Mouse (Mus musculus) ES-E14 (cell line): ENCODE results near the gene Pip5k1a. TPM values are rescaled to one million over a fixed set of nuclear protein-coding genes. Genes with fewer than 3 reads are reported as not detected.

Experiments
- DNase-seq: peaks from one replicate; pipeline ENCODE4 v3.0.0-alpha.2; 2013; ENCODE audit warnings: low read depth, low spot score
- H3K27ac ChIP-seq: 2 replicates; pipeline ENCODE4 v1.5.1; 2012; ENCODE audit warnings: low read depth, mild to moderate bottlenecking, low read length, moderate library complexity, mixed read lengths; ENCODE audit not compliant: poor library complexity, insufficient read depth, severe bottlenecking
- H3K36me3 ChIP-seq: 2 replicates; pipeline ENCODE4 v1.6.1; 2012; ENCODE audit warnings: mild to moderate bottlenecking, low read length, moderate library complexity, mixed read lengths; ENCODE audit not compliant: control insufficient read depth, poor library complexity, insufficient read depth, severe bottlenecking
- H3K4me1 ChIP-seq, 2 experiments: fragments of 150-350 bp in 1 of 2; sonication (generic) in 1 of 2; 2 replicates each; pipeline ENCODE4 v1.6.1; 2012; ENCODE audit warnings: low read length in 2 of 2, mild to moderate bottlenecking in 1 of 2, mixed read lengths in 1 of 2; ENCODE audit not compliant: control insufficient read depth in 2 of 2, insufficient read depth in 2 of 2, poor library complexity in 1 of 2
- H3K4me3 ChIP-seq, 2 experiments: fragments of 150-350 bp in 1 of 2; sonication (generic) in 1 of 2; 2 replicates each; pipeline ENCODE4 v1.5.1; 2012; ENCODE audit warnings: low read length in 2 of 2, low read depth in 1 of 2, mild to moderate bottlenecking in 1 of 2, mixed read lengths in 1 of 2; ENCODE audit not compliant: insufficient read depth in 1 of 2, poor library complexity in 1 of 2, severe bottlenecking in 1 of 2
- H3K9ac ChIP-seq: 2 replicates; pipeline ENCODE4 v1.6.1; 2012; ENCODE audit warnings: low read depth, mild to moderate bottlenecking, low read length, mixed read lengths; ENCODE audit not compliant: poor library complexity, insufficient read depth, severe bottlenecking
- H3K9me3 ChIP-seq: fragments of 150-350 bp; sonication (generic); 2 replicates; pipeline ENCODE4 v1.6.1; 2012; ENCODE audit warnings: low read depth, mild to moderate bottlenecking, low read length; ENCODE audit not compliant: control insufficient read depth, insufficient read depth
- CHD2 ChIP-seq: IDR thresholded peaks from 2 replicates; pipeline ENCODE4 v1.6.1; 2014; ENCODE audit warnings: mild to moderate bottlenecking, low read depth, low read length, inconsistent platforms
- HCFC1 ChIP-seq: IDR thresholded peaks from 2 replicates; pipeline ENCODE4 v1.6.1; 2012; ENCODE audit warnings: low read length, inconsistent platforms, borderline replicate concordance; ENCODE audit not compliant: insufficient read depth
- MAFK ChIP-seq: IDR thresholded peaks from 2 replicates; pipeline ENCODE4 v1.6.1; 2014; ENCODE audit warnings: mild to moderate bottlenecking, low read depth, low read length, inconsistent platforms; ENCODE audit not compliant: insufficient read depth
- ZC3H11A ChIP-seq: IDR thresholded peaks from 2 replicates; pipeline ENCODE4 v1.6.1; 2012; ENCODE audit warnings: low read depth, mild to moderate bottlenecking, inconsistent platforms, low read length, borderline replicate concordance
- ZNF384 ChIP-seq: IDR thresholded peaks from 2 replicates; pipeline ENCODE4 v1.6.1; 2012; ENCODE audit warnings: low read depth, low read length, inconsistent platforms
- in situ Hi-C, 2 experiments: fragments of 600-800 bp; cut with MboI; formaldehyde crosslinking; loops; one replicate each; pipeline ENCODE4 v1.15.1; 2025; ENCODE audit warnings: low sequenced_read_pairs in 2 of 2, inconsistent platforms in 1 of 2; ENCODE audit not compliant: unreplicated experiment in 2 of 2
- total RNA-seq: library from RNA; depleted of rRNA; stranded (reverse); fragments of 300-350 nt; gene quantifications from 2 replicates; pipeline ENCODE4 v1.2.3, GENCODE M21; 2012

Pip5k1a gene
- total RNA-seq, 1 experiment: 30.7 TPM

- TF ChIP-seq ZNF384 (no peak), ZC3H11A (no peak)
- H3K4me1 ChIP-seq: peaks cover 0 to 1% of the 10 kb centered on the region in 2 experiments; a peak in 1 of 4 replicates
- no peak for DNase-seq
- peak overlapping the region; percentile 67; the same call in 1 of the 2 replicates for H3K9ac ChIP-seq
- H3K4me3 ChIP-seq: peak overlapping the region; percentile 85 to 89
- H3K9me3 ChIP-seq: no peaks in the 10 kb centered on the region
- peaks cover 5% of the 10 kb centered on the region; the same call in 1 of the 2 replicates for H3K36me3 ChIP-seq
- H3K27ac ChIP-seq: no peak overlapping the region
- in situ Hi-C loops: no loop called here
Observed at GRCm38 (mm10) chr3:95105121-95105520, 1.6 kb downstream of the Pip5k1a start.

DNA sequence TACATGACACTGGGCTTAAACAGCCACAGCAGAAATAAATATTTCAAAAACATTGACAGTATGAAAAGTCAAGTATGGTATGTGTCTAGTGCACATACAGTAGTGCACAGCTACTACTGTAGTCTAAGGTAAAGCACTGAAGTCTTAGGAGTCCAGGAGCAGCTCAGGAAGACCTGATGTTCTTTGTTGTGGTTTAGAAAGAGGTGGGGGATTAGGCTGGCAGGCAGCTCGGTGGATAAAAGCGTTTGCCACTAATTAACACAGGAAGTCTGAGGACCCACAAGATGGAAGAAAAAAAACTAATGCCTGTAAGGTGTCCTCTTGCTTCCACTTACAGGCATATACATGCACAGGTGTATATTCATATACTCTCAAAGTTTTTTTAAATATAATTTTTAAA is 5.9 kb downstream of the Pip5k1a start:
- H3K27ac ChIP-seq: no peak overlapping the region
- in situ Hi-C loops: no loop called here
- peaks cover 5% of the 10 kb centered on the region for H3K36me3 ChIP-seq
- DNase-seq: no peak
- H3K4me3 ChIP-seq: no peak overlapping the region
- peaks cover 0 to 1% of the 10 kb centered on the region in 2 experiments; a peak in 1 of 4 replicates for H3K4me1 ChIP-seq
- TF ChIP-seq CHD2 (no peak), MAFK (no peak), ZC3H11A (no peak), HCFC1 (no peak), ZNF384 (no peak)
- H3K9me3 ChIP-seq: no peaks in the 10 kb centered on the region
- H3K9ac ChIP-seq: no peak overlapping the region

GRCm38 (mm10) chr3:95088071-95088470 is 18.7 kb downstream of the Pip5k1a start:
- no peak overlapping the region for H3K9ac ChIP-seq
- H3K36me3 ChIP-seq: no peaks in the 10 kb centered on the region; the same call in 1 of the 2 replicates
- TF ChIP-seq MAFK (no peak), ZC3H11A (no peak), HCFC1 (no peak), CHD2 (no peak), ZNF384 (no peak)
- no peak for DNase-seq
- no peaks in the 10 kb centered on the region for H3K9me3 ChIP-seq
- in situ Hi-C loops: no loop called here
- no peak overlapping the region for H3K4me3 ChIP-seq
- H3K4me1 ChIP-seq: no peaks in the 10 kb centered on the region; a peak in 1 of 4 replicates
- H3K27ac ChIP-seq: no peak overlapping the region

GRCm38 (mm10) chr3:95071606-95072005 is 35.1 kb downstream of the Pip5k1a start:
- Histone ChIP-seq H3K27ac (no peak overlapping the region; the same call in 1 of the 2 replicates), H3K36me3 (peaks cover 43% of the 10 kb centered on the region), H3K4me3 (no peak overlapping the region), H3K9ac (no peak overlapping the region), H3K9me3 (no peaks in the 10 kb centered on the region), H3K4me1 (peaks cover 0 to 3% of the 10 kb centered on the region in 2 experiments; a peak in 1 of 4 replicates)
- DNase-seq: peak; percentile 24
- TF ChIP-seq HCFC1 (no peak), ZC3H11A (no peak), CHD2 (no peak), MAFK (no peak), ZNF384 (no peak)
- in situ Hi-C loops: no loop called here

- H3K4me3 ChIP-seq: no peak overlapping the region
- H3K4me1 ChIP-seq: no peaks in the 10 kb centered on the region
- H3K9ac ChIP-seq: no peak overlapping the region
- H3K36me3 ChIP-seq: peaks cover 59% of the 10 kb centered on the region
- no peaks in the 10 kb centered on the region for H3K9me3 ChIP-seq
- in situ Hi-C loops: no loop called here
- no peak overlapping the region for H3K27ac ChIP-seq
- TF ChIP-seq MAFK: peak; percentile 91
- no peak for TF ChIP-seq ZC3H11A
- TF ChIP-seq HCFC1: no peak
- TF ChIP-seq CHD2: no peak
- TF ChIP-seq ZNF384: no peak
- peak; percentile 55 for DNase-seq
Observed at GRCm38 (mm10) chr3:95066570-95066969, 40.2 kb downstream of the Pip5k1a start.
